Mouse (Mus musculus): ENCODE data around the gene Gm20388.
A peak's percentile ranks its signal among the peaks of the same experiment; 100 is the strongest.

Gm20388 gene

DNA sequence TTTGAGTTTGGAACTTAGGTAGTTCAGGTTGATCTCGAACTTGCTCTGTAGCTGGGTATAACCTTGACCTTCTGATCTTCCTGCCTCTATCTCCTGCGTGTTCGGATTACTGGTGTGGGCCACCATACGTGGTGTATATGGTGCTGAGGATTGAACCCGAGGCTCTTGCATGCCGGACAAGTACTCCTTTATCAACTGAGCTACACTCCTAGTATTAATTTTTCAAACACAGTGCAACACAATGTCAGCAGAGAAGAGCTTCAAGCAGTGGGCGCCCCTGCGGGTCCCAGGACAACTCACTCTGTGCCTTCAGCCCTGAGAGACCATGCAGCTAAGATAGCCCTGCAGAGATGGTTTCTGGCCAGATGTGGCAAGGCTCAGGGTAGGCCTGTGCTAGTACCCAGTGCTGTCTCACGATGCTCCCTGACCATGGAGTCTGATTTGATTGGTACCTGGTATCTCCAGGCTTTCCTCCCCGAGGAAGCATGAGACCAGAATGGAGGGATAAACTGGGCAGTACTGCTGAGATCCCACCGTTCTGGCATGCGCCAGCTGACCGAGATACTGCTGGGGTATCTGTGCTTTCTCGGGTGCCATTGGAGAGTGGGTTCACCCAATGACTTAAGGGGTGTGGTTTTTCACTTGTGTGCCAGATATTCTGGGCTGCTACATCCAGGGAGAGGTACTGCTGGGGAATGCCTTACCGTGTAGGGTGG, 831.3 kb downstream of the Gm20388 start:
- no peak for DNase-seq

DNA sequence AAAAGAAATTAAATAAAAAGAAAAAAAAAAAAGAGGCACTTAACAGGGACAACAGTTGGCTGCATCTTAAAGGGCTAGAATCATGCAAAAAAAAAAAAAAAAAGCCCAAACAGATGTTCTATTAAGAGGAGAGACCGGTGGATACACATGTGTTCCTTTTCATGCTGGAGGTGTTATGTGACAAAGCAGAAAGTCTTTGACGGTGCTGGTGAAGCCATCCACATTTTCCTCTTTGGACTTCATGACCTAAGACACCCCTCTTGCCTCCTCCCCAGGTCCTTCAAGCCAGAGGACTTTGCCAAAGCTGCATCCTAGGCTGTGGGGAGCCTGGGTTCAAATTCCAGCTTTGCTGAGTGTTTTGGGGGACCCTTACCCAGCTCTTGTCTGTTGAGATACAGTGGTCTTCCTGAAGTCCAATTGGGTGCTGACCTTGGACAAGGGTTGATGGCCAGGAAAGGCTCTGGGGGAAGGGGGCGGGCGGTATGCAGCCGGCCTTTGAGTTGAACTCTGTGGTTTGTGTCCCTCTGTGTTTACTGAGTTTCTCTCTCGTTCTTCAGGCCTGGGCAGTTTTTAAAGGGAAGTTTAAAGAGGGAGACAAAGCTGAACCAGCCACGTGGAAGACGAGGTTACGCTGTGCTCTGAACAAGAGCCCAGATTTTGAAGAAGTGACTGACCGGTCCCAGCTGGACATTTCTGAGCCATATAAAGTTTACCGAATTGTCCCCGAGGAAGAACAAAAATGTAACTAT, 832.7 kb downstream of the Gm20388 start:
- DNase-seq = peak; percentile 58 to 69

DNA sequence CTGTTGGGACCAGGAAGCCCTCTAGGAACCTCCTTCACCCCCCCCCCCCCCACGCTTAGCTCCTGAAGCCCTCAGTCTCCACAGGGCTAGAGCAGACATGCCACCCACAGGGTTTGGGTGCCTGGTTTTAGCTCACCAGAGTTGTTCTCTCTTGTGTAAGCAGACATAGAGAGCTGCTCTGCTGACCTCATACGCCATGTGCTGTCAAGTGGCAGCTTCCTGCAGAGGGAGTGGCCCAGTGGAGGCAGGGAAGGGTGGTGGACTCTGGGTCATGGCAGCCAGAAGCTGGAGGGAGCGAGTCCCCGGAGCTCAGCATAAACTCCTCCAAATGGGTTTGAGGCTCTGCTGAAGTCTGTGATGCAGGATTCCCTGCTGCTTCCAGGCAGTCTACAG, 833.3 kb downstream of the Gm20388 start:
- DNase-seq = peak; percentile 67 to 83

DNA sequence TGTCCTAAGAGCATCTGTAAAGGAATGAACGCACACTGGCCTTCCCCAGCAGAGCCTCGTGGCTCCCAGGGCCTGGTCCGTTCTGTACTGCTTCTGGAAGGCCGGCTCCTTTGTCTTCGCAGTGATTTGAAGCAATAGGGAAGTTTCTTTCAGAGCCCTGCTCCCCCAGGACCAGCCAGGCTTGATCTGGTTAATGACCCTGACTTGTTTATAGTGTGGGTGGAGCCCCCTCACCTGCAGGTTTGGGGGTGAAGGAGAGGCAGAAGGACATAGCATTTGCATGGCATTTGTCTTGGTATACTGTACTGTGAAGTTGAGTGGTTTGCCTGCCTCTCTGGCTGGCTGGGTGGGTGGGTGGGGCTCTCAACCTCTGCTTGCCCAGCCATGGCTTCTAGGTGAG, 833.8 kb downstream of the Gm20388 start:
- DNase-seq = no peak

DNA sequence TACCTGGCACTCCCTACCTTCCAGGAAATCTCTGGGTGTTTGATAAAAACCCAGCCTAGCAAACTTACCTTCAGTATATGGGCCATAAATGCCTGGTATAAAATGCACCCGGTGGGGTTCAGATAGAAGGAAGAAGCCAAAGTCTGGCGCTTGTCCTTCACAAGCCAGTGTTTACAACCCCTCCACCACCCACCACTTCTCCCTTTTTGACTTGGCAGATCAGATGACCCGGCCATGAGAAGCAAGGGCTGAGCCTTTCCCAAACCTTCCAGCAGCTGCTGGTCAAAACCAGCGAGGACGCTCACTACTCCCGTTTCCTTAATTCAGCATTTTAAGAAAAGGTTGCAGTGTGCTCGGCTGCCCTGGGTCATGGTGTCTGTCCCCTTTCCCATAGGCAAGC, 834.6 kb downstream of the Gm20388 start:
- no peak for DNase-seq

DNA sequence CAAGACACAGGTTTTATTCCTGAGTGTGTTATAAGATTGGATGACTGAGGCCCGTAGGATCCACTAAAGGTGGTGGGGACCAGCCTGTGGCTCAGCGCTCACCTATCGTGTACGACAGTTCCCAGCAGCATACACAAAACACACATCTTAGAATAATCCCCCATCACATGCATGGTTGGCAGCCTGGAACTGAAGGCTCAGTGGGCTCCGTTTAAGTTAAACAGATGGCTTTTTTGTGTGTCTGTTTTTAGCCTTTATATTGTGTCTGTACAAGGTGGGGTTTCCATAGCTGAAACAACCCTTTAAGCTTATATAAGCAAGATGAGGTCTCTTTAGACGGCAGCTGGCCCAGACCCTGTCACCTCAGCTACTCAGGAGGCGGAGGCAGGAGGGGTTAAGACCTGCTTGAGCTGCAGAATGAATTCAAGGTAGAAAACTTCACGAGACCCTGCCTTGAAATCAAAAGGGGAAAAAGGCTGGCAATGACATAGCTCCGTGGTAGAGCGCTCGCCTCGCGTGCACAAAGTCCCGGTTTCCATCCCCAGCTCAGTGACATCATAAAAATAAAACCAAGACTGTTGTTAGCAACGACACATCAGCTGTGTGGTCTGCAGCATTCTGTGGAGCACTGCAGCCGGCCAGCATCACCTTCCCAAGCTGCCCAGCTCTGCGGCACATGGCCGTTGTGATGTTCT, 835.5 kb downstream of the Gm20388 start:
- DNase-seq = no peak

DNA sequence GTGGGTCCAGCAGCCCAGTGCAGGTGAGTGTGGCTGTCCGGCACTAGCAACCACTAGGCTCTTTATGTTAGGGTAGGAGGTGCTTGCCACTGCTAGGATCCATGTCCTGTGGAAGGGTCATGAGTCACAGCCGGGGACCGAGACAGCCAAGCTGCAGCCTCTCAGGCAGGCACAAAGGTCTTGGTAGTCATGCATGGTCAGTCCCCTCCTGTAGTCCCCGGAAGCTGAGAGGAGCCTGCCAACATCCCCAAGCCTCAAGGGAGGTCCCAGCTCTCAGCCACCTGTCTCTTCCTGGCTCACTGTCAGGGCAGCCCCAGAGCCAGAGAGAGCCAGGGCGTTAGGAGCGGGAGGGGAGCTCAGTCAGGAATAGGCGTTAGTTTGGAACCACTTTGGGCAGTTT, 836.6 kb downstream of the Gm20388 start:
- no peak for DNase-seq

DNA sequence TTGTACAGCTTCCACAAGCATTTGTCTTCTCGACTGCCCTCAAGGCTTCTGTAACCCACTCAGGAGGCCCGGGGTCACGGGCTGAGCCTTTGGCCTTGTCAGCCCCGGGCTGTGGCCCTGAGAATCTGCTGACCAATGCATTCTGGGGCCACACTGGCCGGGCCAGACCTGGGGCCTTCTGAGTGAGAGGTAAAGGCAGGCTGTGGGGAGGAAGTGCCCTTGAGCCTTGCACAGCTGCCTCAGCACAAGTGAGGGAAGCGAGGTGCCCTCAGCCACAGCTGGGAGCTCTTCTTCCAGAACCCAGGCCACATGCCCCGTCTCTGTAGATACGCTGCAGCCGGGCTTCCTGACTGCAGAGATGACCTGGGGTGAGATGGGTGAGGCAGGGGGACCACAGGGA, 840.0 kb downstream of the Gm20388 start:
- DNase-seq = no peak

DNA sequence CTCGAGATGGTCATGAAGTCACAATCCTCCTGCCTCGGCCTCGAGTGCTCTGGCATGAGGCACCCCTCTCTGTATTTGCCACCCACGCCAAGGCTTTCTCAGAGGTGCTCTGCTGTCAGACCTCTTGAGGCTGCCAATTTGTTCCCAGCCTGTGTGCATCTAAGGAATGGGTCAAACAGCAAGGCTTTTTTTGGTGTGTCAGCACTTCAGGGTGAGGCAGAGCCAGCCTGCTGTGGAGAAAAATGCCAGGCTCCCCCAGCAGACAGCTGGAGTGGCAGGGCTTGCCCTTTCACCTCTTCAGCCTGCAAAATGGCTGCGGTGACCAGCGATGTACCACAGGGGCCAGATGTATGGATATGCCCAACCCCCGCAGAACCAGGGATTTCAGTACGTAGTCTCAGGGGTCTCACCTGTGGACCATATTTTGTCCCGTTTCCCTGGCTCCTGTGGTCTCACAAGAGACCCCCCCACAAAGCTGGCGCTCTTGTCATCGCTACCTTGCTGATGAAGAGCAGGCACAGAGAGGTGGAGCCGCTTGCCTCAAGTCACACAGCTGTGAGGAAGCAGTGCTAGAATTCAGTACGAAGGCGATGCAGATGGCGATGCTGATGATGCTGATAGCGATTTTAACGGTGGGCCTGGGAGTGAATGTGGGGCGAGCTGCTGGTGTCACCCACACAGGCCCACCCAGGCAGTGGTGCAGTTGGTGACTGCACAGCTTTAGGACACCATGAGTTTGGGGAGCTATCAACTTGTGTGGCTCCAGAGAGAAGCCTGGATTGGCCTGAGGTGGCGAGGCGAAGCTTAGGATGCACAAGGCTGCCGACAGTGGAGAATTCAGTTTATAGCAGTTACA, 840.8 kb downstream of the Gm20388 start:
- DNase-seq = no peak

DNA sequence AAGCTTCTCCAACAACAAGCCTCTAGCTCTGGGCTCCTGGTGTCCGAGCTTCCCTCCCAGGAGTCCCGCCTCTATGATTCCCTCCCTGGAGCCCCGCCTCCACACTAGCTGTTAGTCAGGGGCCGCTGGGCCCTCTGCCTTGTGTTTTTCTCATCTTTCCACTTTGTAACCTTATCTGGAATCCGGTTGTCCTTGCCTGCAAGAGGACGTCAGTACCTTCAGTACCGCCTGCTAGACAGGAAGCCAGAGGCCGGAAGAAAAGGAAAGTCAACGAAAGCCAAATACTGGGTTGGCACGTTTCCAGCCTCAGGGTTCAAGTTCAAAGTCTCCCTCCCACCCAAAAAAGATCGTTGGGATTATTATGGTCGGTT, 841.4 kb downstream of the Gm20388 start:
- DNase-seq = peak; percentile 74 to 84

DNA sequence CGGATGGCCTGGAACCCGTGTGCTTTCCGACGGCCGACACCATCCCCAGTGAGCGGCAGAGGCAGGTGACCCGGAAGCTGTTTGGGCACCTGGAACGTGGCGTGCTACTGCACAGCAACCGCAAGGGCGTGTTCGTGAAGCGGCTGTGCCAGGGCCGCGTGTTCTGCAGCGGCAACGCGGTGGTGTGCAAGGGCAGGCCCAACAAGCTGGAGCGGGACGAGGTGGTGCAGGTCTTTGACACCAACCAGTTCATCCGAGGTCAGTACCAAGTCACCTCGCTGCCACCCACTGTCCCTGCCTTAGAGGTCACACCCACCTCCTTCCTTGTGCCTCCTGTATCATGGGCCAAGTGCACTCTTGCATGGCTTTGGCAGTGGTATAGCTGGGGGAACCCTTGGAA, 842.8 kb downstream of the Gm20388 start:
- no peak for DNase-seq

DNA sequence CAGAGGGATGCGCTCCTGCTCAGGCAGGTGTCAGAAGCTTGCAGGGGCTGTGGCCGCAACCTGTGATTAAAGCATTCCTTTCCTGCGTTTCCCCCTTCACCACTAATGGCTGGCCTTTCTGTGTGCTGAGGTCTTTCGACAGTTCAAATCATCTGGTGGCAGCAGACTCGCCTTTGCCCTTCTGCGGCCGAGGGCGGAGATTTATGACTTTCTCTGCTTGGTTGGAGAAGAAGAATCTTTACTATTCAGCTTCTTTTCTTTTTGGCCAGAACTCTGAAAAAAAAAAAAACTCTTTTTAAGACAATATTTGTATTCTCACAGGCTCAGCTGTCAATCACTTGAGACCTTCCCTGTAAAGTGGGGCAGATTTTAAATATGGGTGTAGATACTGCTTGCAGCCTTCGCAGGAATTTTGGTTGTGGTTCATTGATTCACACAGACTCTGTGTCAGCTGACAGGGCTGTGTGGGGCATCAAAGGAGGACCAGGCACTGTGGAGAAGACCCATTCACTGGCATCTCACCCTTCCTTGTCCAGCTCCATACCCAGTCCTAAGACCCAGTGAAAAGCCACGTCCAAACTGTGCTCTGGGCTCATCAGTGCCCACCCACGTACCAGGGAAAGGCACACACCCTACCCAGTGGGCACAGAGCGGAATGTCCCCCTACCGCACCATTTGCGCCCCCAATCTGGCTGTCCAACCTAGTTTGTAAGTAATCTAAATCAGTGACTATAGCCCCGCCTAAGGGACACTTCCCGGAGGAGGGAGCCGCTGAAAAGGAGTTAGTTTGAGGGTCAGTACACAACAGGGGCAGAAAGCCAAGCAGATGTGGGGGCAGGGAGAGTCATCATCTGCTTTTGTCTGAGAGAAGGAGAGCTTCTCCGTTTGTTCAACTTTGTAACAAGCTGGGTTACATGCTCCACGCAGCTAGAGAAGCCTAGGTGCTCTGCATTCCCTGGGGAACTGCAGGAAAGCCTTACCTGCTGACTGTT, 845.0 kb downstream of the Gm20388 start:
- DNase-seq = no peak

DNA sequence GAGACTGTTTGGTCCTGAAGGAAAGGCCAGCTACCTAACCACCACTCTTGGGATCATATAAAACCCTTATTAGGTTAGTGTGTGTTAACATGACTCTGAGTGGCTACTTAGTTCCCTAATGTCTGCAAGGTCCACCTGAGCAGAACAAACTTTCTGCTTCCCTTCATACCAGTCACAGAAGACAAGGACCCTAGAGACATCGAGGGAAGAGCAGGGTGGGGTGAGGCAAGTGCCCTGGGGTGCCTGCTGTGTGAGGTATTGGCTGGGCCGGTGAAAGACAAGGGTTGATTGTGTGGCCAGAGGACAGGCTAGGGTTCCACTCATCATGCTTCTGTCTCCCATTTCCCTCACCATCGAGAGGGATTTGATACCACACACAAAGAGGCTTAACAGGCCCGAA, 847.4 kb downstream of the Gm20388 start:
- DNase-seq = no peak

DNA sequence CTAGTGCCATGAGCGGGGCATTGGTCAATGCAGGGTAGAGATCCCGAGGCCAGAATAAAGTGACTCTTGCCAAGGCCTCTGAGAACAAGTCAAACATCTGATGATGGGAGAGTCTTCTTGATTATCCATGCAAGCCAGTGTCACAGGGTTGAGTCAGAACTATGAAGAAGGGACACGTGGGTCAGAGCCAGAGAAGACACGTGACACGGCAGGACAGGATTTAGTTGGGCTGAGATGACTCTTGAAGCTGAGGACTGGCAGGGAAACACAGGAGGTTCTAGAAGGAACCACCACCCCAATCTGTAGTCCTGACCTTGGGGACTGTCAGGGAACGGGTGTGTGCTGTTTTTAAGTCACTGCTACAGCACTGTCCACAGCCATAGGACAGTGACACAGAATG, 849.2 kb downstream of the Gm20388 start:
- no peak for DNase-seq

DNA sequence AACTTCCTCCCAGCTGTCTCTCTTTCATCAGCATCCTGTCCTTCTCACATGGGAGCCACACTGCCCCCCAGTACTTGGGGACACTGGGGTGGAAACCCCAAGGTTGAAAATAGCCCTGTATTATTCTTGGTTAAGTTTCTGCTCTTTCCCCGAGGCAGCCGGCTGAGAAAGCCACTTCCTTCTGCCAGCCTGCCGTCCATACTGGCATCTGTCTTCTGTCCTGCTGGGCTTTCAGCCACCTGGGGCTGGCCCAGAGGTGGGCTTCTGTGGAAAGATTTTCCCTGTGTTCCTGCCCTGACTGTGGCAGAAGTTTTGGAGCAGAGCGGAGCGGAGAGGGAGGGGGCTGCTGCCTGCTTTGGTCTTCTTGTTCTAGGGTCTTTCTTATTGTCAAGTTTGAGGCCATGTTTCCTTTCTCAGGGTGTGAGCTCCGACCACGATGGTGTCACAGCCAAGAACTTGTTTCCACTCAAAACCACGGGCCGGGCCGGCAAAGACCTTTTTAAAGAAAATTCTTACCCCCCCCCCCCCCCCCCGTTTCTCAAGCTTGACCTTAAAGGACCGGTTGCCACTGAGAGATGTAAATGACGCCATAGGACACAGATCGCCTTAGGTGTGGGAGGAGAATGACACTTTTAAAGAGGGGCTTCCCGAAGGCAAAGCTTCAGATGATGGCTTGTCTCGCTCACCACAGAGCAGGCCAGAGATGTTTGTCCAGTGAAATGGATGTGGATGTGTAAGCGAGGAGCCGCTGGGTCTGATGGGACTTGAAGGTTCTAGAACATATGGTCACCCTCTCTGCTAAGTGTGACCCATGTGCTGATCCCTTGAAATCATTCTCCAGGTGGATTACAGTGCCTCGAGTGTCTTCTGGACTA, 849.9 kb downstream of the Gm20388 start:
- no peak for DNase-seq

DNA sequence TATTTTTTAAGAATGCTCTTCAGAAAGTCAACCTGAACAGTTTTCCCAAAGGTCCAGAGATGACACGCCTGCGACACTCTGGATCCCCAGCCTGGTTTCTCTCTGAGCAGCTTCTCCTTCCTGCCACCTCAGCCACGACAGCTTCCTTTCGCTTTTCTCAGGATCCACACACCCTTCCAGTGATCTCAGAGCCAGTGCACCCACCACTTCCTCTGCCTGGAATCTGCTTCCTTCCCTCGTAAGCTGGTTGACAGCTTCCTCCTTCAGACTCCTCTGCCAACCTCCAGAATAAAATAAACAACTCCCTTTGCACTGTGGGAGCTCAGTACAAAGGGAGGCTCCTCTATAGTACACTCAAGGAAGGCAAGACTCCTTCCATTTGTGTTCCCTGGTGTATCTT, 852.6 kb downstream of the Gm20388 start:
- DNase-seq = peak; percentile 49 to 71

DNA sequence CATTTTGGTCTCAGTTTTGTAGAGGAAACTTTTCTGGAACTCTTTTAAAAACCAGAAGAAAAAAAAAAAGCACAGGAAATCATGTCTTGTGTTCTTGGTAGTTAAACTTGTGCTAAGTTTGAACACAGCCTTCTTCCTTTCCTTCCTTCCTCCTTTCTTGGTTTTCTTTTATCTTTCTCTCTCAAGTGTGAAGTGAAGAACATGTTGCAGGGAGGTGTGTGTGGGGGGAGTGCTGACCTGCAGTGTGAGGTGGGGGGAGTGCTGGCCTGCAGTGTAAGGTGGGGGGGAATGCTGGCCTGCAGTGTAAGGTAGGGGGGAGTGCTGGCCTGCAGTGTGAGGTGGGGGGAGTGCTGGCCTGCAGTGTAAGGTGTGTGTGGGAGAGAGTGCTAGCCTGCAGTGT, 854.0 kb downstream of the Gm20388 start:
- DNase-seq = no peak

DNA sequence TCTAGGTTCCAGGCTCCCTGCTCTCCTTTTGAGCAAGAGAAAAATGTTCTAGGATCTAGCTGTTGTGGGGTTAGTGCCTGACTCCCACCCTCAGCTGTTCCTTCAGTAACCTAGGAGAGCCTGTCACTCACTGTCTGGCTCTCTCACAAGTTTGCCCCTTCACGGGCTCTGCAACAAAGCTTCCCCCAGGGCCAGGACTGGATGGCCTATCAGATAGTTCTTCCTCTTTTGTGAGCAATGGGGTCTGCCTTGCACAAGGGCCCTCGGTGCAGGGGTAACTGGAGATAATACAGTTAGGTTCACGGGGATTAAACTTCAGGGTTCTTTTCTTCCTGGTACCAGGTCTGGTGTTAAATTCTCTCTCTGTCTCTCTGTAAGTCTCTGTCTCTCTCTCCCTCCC, 856.0 kb downstream of the Gm20388 start:
- no peak for DNase-seq

DNA sequence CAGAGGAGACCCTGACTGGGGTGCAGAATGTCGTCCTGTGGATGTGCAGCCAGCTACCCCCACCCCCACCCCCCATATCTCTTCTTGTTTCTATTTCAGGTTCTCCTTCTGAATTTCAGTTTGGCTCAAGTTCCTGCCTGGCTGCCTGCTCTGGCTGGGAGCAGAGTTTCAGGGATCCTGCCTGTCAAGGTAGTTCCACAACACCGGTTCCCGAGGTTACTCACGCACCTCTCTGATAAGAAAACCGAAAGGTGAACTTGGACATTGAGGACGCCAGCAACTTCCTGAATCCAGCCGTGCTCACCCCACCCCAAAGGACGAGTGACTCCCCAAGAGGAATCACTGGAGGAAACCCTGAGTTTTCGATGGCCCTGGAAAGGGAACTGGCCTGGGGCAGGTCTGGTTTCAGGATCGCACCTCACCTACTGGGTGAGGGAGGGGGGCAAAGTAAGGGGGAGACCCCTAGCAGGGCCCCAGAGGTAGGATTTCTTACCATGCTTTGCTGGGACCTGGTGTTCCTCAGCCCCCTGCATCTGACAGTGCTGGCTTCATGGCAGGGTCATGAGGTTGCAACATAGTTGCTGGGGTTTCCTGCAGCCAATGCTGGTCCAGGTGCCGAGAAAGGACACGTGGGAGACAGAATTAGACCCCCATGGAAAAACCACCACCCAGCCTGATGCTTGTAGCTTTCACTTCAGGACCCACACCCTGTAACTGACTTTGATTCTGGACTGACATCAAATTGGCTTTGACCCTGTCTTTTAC, 858.0 kb downstream of the Gm20388 start:
- no peak for DNase-seq

DNA sequence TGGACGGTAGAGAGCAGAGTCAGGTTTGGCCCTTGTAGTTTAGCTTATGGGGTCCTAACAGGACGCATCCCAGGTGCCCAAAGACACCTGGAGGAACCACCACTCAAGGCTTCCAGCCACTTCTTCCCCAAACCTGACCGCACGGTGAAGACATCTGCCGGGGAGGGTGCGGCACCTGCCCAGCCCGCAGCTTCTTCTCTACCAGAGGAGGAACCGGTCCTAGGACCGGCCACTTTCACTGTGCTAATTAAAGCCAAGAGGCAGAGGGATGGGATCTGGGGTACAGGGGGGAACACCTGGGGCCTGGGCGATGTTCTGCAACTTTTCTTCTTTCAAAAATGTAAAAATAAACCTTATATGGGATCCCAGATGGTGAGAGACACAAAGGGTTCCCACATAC, 866.5 kb downstream of the Gm20388 start:
- DNase-seq = no peak
